Mouse (Mus musculus) left cerebral cortex, postnatal 14 days (tissue): ENCODE measurements around the gene Schip1. TPM values are rescaled to one million over a fixed set of nuclear protein-coding genes. Genes with fewer than 3 reads are reported as not detected.

Experiments used
- DNase-seq, 2 experiments: peaks; one replicate each; pipeline ENCODE4 v3.0.0; 2021 to 2022; ENCODE audit warnings: low spot score in 2 of 2, mixed read lengths in 1 of 2
- intact Hi-C: fragments of 180-260 bp; cut with DNase I; formaldehyde crosslinking; loops from one replicate; pipeline ENCODE4 v1.15.1; 2025
- total RNA-seq, 2 experiments: library from RNA; stranded (reverse); gene quantifications; 2 replicates each; pipeline ENCODE4 v1.2.3; 2021

Gene Schip1
- total RNA-seq, 2 experiments from 2014 or later = 254 to 269 TPM

DNA sequence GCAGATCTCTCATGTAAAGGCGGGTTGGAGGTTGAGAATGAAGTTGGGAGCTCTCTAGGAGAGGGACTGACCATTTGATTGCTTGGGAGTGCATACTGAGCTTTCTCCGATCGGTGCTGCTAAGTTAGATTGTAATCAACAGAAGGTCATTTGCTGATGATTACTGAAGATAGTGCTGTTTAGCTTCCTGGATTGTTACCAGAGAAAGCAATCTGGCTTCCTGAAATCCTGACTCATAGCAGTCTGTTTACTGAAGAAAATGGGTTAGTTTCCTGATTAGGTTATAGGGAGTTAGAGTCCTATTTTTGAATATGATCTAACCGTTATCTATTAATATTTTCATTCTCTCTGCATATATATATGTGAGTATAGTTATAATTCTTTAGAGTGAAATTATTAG, 36.7 kb downstream of the Schip1 start:
- no peak for DNase-seq

DNA sequence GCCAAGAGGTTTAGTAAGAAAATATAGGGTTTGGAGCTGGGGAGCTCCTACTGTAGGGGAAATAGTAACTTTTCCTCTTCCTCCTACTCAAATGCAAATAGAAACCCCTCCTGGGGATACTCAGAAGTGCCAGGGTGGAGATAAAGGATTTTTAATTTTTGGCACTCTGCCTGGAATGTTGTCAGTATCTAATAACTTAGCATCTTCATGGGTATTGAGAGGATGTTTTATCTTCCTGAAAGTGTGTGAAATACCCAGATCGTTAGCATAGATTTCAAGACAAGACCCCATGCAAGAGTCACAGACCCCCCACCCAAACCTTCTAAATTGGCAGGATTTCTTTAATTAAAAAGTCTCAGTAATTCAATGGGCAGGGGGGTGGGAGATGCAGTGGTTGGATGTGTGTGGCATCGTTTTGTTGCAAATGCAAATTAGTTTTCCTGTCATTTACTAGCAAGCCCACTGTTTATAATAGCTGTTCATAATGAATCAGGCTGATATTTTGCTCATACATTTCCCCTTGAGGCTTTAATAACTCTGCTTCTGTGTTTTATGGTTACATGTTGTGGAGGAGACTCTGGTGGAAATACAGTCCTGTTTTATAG, 40.6 kb downstream of the Schip1 start:
- intact Hi-C loops = no loop called here
- no peak for DNase-seq

More for the DNA sequence above, 36.7 kb downstream of the Schip1 start:
- intact Hi-C loops = no loop called here

DNA sequence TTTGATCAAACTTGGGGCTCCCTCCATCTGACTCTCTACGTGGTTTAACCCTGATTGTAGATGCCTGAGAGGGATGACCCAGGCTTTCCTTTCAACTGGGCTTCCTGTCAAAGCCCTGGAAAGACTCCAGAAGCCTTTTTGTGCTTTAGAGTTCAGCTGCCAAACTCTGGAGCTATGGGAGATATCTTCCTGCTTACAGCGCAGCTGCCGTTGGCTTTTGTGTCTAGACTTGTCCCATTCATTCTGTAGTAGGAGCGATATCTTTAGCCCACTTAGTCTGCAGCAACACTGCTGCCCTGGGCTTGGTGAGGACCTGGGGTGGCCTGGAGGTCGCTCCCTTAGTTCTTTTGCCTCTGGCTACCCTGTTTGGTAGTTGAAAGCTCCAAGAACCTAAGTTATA, 56.7 kb downstream of the Schip1 start:
- intact Hi-C loops = no loop called here
- DNase-seq = no peak

DNA sequence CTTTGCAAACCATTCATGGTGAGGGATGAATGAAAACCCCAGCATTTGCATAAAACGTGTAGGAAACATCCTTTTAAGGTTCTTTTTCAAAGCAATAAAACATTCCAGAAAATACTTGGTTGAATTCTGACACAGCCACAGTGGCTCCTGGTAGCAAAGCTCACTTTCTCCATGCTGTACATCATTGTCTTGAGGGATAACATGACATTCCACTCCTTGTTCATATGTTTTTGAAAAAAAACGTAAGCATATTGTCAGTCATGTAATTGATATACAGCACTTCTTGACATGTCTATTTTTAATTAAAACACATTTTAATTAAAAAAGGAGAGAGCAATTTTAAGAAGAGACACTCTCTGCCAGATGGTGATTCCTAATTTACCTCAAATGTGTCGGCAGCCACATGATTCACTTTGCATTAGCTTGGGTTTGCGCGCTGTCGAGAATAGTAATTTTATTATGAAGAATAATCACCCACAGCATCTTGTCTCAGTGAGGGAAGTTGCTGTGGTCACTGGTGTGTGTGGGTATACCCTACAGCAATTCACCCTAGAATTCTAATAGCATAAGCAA, 61.8 kb downstream of the Schip1 start:
- DNase-seq = peak in 1 of 2 experiments; percentile 44
- intact Hi-C loops = no loop called here

DNA sequence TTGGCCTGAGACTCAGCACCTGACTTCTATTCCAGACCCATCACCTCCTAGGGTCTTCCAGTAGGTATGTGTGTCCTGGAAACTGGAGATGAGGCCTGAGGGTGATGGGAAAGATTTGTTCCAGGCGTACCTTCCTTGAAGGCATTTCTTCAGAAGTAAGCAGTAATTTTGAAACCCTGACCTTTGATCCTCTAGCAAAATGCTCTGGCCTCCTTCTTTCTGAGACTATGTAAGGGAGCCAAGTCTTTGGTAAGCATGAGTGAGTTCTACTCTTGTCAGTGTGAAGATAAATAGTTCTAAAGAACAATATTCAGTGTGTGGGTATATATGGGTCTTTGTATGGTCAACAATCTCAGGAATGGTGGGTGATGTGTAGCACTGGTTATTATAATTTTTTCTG, 65.8 kb downstream of the Schip1 start:
- no peak for DNase-seq
- intact Hi-C loops = no loop called here

DNA sequence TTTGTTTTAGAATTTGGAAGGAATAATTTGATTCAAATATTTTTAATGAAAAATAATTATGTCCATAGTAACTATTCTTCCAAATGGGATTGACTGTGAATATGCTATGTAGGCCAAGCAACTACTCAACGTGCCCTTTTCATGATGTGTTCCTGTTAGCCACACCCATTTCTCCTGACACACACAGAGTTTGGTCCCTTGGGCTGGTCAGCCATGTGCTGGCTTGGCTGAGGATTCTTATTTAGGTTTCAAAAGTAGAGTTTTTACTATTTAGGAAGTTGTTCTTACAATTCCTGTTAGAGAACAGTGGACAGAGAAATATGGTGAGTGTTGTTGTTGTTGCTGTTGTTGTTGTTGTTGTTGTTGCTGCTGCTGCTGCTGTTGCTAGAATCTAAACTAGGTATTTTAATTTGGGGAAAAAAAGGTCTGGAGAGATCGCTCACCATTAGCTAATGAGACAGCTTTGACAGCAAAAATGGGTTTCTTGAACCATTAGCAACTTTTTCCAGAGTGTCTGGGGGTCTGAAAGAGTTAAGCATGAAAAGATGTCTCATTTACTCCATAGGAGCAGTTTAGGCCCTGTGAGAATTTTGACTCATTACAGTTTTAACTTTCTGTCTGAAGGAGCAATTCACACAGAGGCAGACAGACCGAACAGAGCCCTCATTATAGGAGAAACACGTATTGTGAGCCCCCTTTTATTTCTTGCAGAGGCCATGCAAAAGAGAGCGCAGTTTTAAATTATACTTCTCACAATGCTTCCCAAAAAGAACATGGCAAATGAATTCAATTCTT, 74.4 kb downstream of the Schip1 start:
- no peak for DNase-seq
- intact Hi-C loops = no loop called here

DNA sequence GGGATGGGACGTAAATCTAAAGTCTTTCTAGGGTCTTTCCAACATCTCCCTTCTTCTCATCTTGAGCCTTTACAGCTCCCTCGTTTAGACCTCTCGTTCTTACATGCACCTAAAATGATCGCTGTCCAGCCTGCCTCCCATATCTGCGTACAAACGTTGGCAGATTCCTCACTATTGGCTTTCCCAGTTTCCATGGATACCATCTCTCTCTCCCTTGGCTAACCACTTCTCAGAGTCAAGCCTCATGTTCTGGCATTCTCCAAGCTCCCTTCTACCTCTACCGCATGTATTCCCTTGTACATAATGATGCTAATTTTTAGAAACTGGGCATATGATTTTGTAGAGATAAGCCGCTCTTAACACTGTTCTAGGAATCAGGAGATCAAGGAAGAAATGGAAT, 86.1 kb downstream of the Schip1 start:
- intact Hi-C loops = no loop called here
- no peak for DNase-seq

DNA sequence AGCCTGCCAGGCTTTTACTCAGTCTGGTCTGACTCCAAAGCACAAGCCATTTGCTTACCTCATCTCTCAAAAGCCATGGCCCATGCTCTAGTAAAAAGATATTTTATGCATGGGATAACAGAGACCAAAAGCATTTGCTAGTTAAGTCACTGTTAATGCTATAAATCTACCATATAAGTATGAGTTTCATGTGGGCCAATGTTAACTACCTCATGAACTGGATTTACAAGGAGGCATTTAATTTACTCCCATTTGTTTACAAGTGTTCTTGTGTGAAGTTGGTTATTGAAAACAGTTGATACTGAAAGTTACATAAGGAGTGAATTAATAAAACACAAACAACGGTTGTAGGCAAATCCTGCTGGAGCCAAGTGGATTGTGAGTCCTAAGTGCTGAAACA, 95.6 kb downstream of the Schip1 start:
- DNase-seq = no peak
- intact Hi-C loops = no loop called here

DNA sequence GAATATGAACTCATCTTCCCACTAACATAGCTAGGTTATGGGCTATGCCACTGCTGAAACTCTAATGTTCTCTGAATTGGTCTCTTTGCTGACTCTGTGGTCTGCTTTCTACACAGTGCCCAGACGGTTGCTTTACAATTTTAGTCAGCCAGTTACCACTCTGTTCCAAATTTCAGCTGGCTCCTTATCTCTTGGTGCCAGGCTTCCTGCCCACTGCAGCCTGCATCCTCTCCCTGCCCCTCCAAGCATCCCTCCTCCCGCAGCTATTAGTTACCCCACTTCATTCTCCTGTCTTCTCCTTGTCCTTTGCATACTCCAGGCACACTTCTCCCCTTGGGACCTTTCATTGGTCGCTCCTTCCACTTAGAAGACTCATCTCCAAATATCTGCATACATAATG, 96.2 kb downstream of the Schip1 start:
- intact Hi-C loops = no loop called here
- DNase-seq = no peak

DNA sequence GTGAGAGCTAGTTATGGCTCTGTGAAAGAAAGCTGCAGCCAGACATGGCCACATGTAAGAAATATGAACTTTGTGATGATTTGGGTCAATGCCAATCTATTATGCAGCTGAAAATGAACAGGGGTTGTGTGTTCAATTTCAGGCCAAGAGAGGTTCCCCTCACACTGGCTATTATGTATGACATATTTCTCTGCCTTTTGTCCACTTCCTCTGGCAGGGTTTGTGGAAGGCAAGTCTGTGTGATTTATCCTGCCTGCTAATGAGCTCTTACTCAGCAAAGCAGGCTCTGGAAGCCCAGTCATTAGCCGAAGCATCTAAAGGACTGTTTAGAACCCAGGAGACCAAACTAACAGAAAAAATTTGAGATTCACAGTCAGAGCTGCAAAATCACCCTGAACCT, 113.6 kb downstream of the Schip1 start:
- intact Hi-C loops = no loop called here
- no peak for DNase-seq

DNA sequence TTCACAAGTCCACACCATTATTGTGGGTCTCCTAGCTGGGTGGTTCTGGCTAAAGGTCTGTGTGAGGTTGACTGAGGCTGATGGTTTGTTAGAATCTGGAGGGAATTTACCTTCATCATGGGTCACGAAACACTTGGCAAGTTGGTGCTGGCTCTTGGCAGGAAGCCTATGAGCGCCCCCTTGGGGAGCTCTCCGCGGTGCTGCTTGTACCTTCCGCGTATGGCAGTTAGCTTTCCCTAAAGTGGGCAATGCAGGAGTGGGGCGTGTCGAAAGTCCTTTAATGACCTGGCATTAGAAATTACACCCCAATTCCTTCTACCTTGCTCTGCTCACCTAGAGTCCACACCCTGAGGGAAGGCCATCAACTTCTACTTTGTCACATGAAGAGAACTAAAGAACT, 122.9 kb downstream of the Schip1 start:
- no peak for DNase-seq
- intact Hi-C loops = no loop called here

DNA sequence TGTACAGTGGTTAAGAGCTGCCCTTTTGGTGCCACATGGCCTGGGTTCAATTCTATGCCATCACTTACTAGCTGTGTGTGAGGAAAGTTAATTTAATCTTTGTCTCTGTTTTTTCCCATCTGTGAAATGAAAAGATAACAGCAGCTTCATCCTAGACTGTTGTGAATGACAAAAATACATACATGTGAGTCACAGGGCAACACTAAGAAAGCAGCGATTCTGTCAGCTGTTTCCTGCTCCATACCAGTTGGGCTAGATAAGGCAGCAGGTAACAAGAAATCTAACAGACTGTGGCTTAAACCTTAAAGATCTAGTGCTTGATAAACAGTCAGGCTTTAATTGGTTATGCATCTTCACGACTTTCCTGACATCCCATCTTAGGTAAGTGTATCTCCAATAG, 124.5 kb downstream of the Schip1 start:
- intact Hi-C loops = no loop called here
- no peak for DNase-seq

DNA sequence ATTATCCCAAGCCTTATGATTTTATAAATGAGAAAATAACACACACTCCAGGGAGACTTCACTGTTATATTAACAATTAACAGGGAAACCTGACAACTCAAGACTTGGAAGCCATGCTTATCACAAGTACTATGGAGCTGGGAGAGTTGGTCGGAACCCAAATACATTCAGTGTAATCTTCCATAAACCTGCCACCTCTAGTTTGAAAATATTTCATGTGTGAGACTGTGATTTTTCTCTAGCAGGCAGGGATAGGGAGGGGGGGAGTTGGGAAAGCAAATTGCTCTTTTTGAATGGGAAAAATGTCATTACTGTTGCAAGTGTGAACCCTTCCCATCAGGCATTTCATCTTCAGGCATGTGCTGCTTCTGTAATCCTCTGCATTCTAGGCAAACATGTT, 132.3 kb downstream of the Schip1 start:
- peak in 1 of 2 experiments; percentile 48 for DNase-seq
- intact Hi-C loops = no loop called here

DNA sequence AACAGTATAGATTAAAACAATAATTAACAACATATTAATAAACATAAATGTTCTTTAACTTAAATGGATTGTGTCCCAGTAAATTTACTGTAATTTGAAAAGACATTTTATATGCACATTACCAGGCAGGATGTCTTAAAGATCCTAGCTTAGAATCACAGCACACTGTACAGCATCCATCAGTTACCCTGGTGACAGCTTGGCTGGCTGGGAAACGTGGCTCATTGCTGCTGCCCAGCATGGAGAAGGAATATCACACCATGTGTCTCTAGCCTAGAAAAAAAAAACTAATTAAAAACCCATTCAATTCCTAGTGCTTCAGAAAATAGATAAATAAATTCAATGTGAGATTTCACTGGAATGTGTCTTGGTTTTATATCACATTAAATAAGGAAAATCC, 136.6 kb downstream of the Schip1 start:
- peak; percentile 26 to 33 for DNase-seq
- intact Hi-C loops = no loop called here

DNA sequence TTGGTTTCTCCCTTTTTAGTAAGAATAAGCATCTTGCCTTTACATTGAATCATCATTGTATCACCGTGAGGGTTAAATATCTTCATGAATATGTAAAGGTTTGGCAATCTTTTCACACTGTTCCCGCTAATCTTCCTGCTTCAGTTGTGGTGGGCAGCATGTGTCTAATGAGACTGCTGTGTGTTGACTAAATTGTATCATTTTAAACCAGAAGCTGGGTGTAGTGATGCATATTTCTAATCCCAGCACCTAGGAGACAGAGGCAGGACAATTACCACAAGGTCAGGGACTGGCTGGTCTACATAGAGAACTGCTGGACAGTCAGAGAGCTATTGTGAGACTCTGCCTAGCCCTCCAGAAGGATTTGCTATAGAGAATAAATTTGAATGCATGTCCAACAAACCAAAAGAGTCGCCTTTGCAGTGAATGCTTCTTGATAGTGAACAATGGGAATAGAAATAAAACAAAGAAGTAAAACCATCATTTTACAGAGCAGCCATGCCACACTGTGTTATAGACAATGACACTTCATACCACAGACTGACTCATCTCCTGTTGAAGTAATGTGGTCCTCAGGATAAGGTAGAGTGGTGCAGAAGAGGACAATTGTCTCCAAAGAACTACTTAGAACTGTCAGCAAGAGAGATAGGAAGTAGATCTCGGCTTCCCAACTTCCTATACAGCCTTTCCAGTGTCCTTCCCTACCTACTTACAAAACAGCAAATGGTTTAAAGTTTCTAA, 137.7 kb downstream of the Schip1 start:
- no peak for DNase-seq
- intact Hi-C loops = no loop called here

DNA sequence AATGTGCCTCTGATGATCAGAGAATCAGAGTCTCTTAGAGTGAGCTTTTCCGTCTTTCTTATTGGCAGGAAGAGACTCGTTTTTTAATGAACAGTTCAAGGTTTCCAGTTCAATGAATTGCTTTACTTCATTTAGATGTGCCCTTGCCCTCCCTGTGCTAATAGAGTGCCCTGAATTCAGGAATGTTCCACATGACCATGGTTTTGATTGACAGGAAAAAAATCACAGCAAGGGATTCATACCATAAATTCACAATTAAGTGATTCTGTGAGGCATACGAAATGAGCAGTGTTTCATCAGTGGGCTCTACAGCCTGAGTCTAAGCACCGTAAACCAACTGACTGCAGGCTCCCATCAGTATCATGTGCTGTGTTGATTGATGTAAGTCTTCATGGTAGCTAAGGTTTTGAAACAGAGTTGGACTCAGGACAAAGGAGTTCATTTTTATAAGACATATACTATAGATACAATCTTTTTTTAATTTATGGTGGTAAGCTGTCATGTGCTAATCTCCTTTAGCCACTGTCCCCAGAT, 139.4 kb downstream of the Schip1 start:
- intact Hi-C loops = no loop called here
- no peak for DNase-seq

DNA sequence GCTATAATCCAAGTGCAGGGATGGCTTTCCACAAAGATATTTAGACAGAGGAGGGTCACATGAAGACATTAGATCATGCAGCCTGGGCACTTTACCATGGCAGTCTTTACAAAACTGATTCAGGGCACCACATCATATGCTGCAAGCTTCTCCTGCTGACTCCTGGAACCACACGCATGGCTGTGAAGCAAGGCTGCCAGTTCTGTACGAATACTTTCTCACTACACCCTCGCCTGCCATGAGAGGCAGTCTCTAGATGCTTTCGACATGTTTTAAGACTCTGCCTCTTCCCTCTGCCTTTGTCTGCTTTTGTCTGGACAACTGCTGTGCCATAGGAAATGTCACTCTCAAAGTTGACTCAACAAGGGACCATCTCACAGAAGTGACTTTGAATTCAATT, 145.8 kb downstream of the Schip1 start:
- intact Hi-C loops = no loop called here
- no peak for DNase-seq

DNA sequence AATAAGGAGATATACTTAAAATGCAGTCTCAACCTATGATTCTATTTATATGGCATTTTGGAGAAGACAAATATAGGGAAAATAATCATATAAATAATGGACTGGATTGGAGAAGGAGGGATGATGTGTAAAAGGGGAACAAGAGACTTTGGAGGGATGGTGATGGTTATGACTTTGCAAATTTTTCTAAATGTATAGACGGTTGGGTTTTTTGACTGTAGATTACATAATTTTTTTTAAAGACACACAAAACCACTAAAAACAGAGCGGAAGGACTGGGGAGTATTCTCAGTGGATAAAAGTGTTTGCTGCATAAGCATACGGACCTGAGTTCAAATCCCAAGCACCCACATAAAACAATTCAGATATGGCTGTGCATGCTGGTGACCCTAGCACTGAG, 156.8 kb downstream of the Schip1 start:
- no peak for DNase-seq
- intact Hi-C loops = no loop called here

DNA sequence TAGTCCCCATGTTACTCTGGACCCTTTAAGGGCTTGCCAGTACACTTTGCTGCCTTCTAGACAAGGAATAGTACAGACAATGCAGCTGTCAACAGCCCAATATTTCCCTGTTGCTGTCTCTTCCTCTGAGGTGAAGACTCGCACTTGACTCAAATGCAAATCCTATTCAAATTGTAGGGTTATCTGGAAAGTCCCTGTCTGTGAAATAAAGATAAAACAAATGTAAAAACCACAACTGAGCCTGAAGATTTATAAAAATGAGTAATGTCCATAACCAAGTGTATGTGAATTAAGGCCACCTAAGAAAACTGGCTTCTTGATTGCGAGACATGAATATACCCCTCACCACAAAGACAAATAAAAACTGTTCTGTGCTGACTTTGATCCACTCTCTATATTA, 175.3 kb downstream of the Schip1 start:
- no peak for DNase-seq
- intact Hi-C loops = no loop called here

DNA sequence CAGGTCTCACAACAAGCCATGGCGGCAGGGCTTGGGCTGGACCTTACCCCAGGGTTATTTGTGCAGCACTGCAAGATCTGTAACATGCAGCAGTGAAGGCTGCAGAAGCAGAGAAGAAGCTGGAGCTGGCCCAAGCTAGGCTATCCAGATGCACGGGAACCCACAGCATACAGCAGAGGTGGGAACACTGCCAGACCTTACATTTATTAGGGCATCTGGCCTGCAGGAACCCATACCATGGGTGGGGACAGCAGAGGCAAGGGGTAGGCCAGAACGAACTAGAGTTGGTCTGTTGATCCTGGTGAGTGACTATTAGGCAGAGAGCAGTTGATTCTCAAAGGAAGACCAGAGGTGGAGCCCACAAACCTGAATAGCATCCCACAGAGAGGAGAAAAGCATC, 178.6 kb downstream of the Schip1 start:
- intact Hi-C loops = no loop called here
- no peak for DNase-seq
